Mouse (Mus musculus) CH12.LX (cell line): ENCODE measurements around the gene Vps33a. TPM values are rescaled to one million over a fixed set of nuclear protein-coding genes. Genes with fewer than 3 reads are reported as not detected.
A peak's percentile ranks its signal among the peaks of the same experiment; 100 is the strongest.

Experiments used
- DNase-seq: peaks from one replicate; pipeline ENCODE4 v3.0.0-alpha.2; 2013; ENCODE audit errors: extremely low read depth
- H3K27ac ChIP-seq: 2 replicates; pipeline ENCODE4 v1.5.1; 2012; ENCODE audit warnings: low read depth, mild to moderate bottlenecking, control low read depth, moderate library complexity; ENCODE audit not compliant: insufficient read depth
- H3K27me3 ChIP-seq: replicated peaks from 2 replicates; pipeline ENCODE3; 2012; ENCODE audit warnings: inconsistent platforms
- H3K36me3 ChIP-seq, 2 experiments: replicated peaks in 1 of 2; 2 replicates each; pipeline versions ENCODE3 to v1.6.1; 2012; ENCODE audit warnings: inconsistent platforms in 1 of 2, low read length in 1 of 2, mild to moderate bottlenecking in 1 of 2, mixed read lengths in 1 of 2, moderate library complexity in 1 of 2; ENCODE audit not compliant: control insufficient read depth in 1 of 2, insufficient read depth in 1 of 2
- H3K4me1 ChIP-seq, 2 experiments: 2 replicates each; pipeline ENCODE4 v1.6.1; 2012; ENCODE audit warnings: inconsistent platforms in 1 of 2, moderate library complexity in 1 of 2; ENCODE audit not compliant: insufficient read depth in 2 of 2, control insufficient read depth in 1 of 2
- H3K4me2 ChIP-seq: 2 replicates; pipeline ENCODE4 v1.6.1; 2012; ENCODE audit warnings: low read depth, mild to moderate bottlenecking, control low read depth; ENCODE audit not compliant: poor library complexity, insufficient read depth, severe bottlenecking
- H3K4me3 ChIP-seq, 3 experiments: fragments of 150-350 bp in 1 of 3; sonication (generic) in 1 of 3; replicated peaks in 1 of 3; 2 replicates each; pipeline versions ENCODE3 to v1.5.1; 2011 to 2012; ENCODE audit warnings: low read depth in 2 of 3, low read length in 2 of 3, mild to moderate bottlenecking in 2 of 3, moderate library complexity in 2 of 3, control low read depth in 1 of 3, improper control_type of control experiment in 1 of 3, inconsistent platforms in 1 of 3, mixed read lengths in 1 of 3; ENCODE audit not compliant: poor library complexity in 1 of 3
- H3K79me2 ChIP-seq: replicated peaks from 2 replicates; pipeline ENCODE4 v1.6.1; 2012; ENCODE audit warnings: mild to moderate bottlenecking, moderate library complexity; ENCODE audit not compliant: control insufficient read depth, poor library complexity, insufficient read depth, severe bottlenecking; ENCODE audit errors: extremely low read depth
- H3K9ac ChIP-seq: 2 replicates; pipeline ENCODE4 v1.6.1; 2012; ENCODE audit warnings: low read depth, mild to moderate bottlenecking, control low read depth, moderate library complexity; ENCODE audit not compliant: insufficient read depth
- H3K9me3 ChIP-seq: replicated peaks from 2 replicates; pipeline ENCODE3; 2012; ENCODE audit warnings: low read length, inconsistent platforms, mixed read lengths
- BHLHE40 ChIP-seq: IDR thresholded peaks from 2 replicates; pipeline ENCODE4 v1.6.1; 2011; ENCODE audit warnings: mild to moderate bottlenecking, low read depth, low read length, improper control_type of control experiment
- CHD1 ChIP-seq: IDR thresholded peaks from 2 replicates; pipeline ENCODE4 v1.6.1; 2012; ENCODE audit warnings: low read depth, low read length, improper control_type of control experiment, inconsistent platforms
- CHD2 ChIP-seq: IDR thresholded peaks from 2 replicates; pipeline ENCODE4 v1.6.1; 2011; ENCODE audit warnings: low read length, improper control_type of control experiment
- CTCF ChIP-seq, 2 experiments: IDR thresholded peaks in 1 of 2; conservative IDR thresholded peaks in 1 of 2; 2 replicates each; pipeline ENCODE4 v1.5.1; 2011 to 2012; ENCODE audit warnings: low read depth in 2 of 2, low read length in 2 of 2, improper control_type of control experiment in 1 of 2, inconsistent platforms in 1 of 2, mild to moderate bottlenecking in 1 of 2, moderate library complexity in 1 of 2
- E2F4 ChIP-seq: IDR thresholded peaks from 2 replicates; pipeline ENCODE4 v1.6.1; 2011; ENCODE audit warnings: low read depth, low read length, improper control_type of control experiment; ENCODE audit not compliant: insufficient replicate concordance
- ELF1 ChIP-seq: IDR thresholded peaks from 2 replicates; pipeline ENCODE4 v1.6.1; 2014; ENCODE audit warnings: low read depth, mild to moderate bottlenecking, inconsistent platforms, low read length, improper control_type of control experiment
- EP300 ChIP-seq: IDR thresholded peaks from 2 replicates; pipeline ENCODE4 v1.6.1; 2011; ENCODE audit warnings: low read length, improper control_type of control experiment
- ETS1 ChIP-seq: conservative IDR thresholded peaks from 2 replicates; pipeline ENCODE4 v1.6.1; 2012; ENCODE audit warnings: low read depth, mild to moderate bottlenecking, inconsistent platforms, low read length, improper control_type of control experiment, moderate library complexity
- GABPA ChIP-seq: IDR thresholded peaks from 2 replicates; pipeline ENCODE4 v1.6.1; 2012; ENCODE audit warnings: low read depth, low read length, improper control_type of control experiment, inconsistent platforms; ENCODE audit not compliant: insufficient replicate concordance
- HCFC1 ChIP-seq: IDR thresholded peaks from 2 replicates; pipeline ENCODE4 v1.6.1; 2012; ENCODE audit warnings: low read depth, mild to moderate bottlenecking, inconsistent platforms, low read length, improper control_type of control experiment
- IRF4 ChIP-seq: IDR thresholded peaks from 2 replicates; pipeline ENCODE4 v1.6.1; 2014; ENCODE audit warnings: low read depth, mild to moderate bottlenecking, inconsistent platforms, low read length, improper control_type of control experiment
- JUN ChIP-seq: IDR thresholded peaks from 2 replicates; pipeline ENCODE4 v1.6.1; 2011; ENCODE audit warnings: low read depth, mild to moderate bottlenecking, low read length, improper control_type of control experiment, moderate library complexity; ENCODE audit not compliant: insufficient read depth
- JUND ChIP-seq: conservative IDR thresholded peaks from 2 replicates; pipeline ENCODE4 v1.6.1; 2011; ENCODE audit warnings: low read depth, low read length, improper control_type of control experiment
- KAT2A ChIP-seq: IDR thresholded peaks from 2 replicates; pipeline ENCODE4 v1.6.1; 2012; ENCODE audit warnings: low read length, improper control_type of control experiment, inconsistent platforms; ENCODE audit not compliant: insufficient replicate concordance
- MAFK ChIP-seq: IDR thresholded peaks from 2 replicates; pipeline ENCODE4 v1.6.1; 2011; ENCODE audit warnings: low read length, improper control_type of control experiment; ENCODE audit not compliant: insufficient replicate concordance
- MAX ChIP-seq: IDR thresholded peaks from 2 replicates; pipeline ENCODE4 v1.6.1; 2011; ENCODE audit warnings: low read length, improper control_type of control experiment
- MAZ ChIP-seq: IDR thresholded peaks from 2 replicates; pipeline ENCODE4 v1.6.1; 2012; ENCODE audit warnings: low read depth, mild to moderate bottlenecking, inconsistent platforms, low read length, improper control_type of control experiment, moderate library complexity
- MEF2A ChIP-seq: IDR thresholded peaks from 2 replicates; pipeline ENCODE4 v1.6.1; 2014; ENCODE audit warnings: low read depth, mild to moderate bottlenecking, inconsistent platforms, low read length, improper control_type of control experiment, borderline replicate concordance
- MXI1 ChIP-seq: IDR thresholded peaks from 2 replicates; pipeline ENCODE4 v1.6.1; 2011; ENCODE audit warnings: mild to moderate bottlenecking, low read depth, low read length, improper control_type of control experiment
- MYC ChIP-seq: IDR thresholded peaks from 2 replicates; pipeline ENCODE4 v1.6.1; 2011; ENCODE audit warnings: low read depth, mild to moderate bottlenecking, improper control_type of control experiment, low read length
- NELFE ChIP-seq: IDR thresholded peaks from 2 replicates; pipeline ENCODE4 v1.6.1; 2011; ENCODE audit warnings: low read depth, low read length, improper control_type of control experiment
- NRF1 ChIP-seq: IDR thresholded peaks from 2 replicates; pipeline ENCODE4 v1.6.1; 2014; ENCODE audit warnings: low read depth, mild to moderate bottlenecking, inconsistent platforms, low read length, improper control_type of control experiment, moderate library complexity
- PAX5 ChIP-seq: IDR thresholded peaks from 2 replicates; pipeline ENCODE4 v1.6.1; 2012; ENCODE audit warnings: low read length, inconsistent platforms, mixed read lengths
- POLR2A ChIP-seq: IDR thresholded peaks from 2 replicates; pipeline ENCODE4 v1.6.1; 2011; ENCODE audit warnings: low read depth, mild to moderate bottlenecking, improper control_type of control experiment, low read length
- POLR2AphosphoS2 ChIP-seq: IDR thresholded peaks from 2 replicates; pipeline ENCODE4 v1.6.1; 2011; ENCODE audit warnings: low read depth, low read length, improper control_type of control experiment
- RAD21 ChIP-seq: IDR thresholded peaks from 2 replicates; pipeline ENCODE4 v1.6.1; 2011; ENCODE audit warnings: low read depth, mild to moderate bottlenecking, low read length, improper control_type of control experiment, moderate library complexity
- RCOR1 ChIP-seq: conservative IDR thresholded peaks from 2 replicates; pipeline ENCODE4 v1.6.1; 2012; ENCODE audit warnings: low read depth, mild to moderate bottlenecking, inconsistent platforms, low read length, improper control_type of control experiment
- SIN3A ChIP-seq: IDR thresholded peaks from 2 replicates; pipeline ENCODE4 v1.6.1; 2012; ENCODE audit warnings: low read length, improper control_type of control experiment, inconsistent platforms
- SMC3 ChIP-seq: IDR thresholded peaks from 2 replicates; pipeline ENCODE4 v1.6.1; 2011; ENCODE audit warnings: low read depth, low read length, improper control_type of control experiment
- TBP ChIP-seq: conservative IDR thresholded peaks from 2 replicates; pipeline ENCODE4 v1.6.1; 2011; ENCODE audit warnings: low read depth, low read length, improper control_type of control experiment
- TCF12 ChIP-seq: IDR thresholded peaks from 2 replicates; pipeline ENCODE4 v1.6.1; 2014; ENCODE audit warnings: low read depth, mild to moderate bottlenecking, inconsistent platforms, low read length, improper control_type of control experiment
- UBTF ChIP-seq: IDR thresholded peaks from 2 replicates; pipeline ENCODE4 v1.6.1; 2012; ENCODE audit warnings: low read depth, mild to moderate bottlenecking, inconsistent platforms, low read length, improper control_type of control experiment, moderate library complexity
- USF1 ChIP-seq: IDR thresholded peaks from 2 replicates; pipeline ENCODE4 v1.6.1; 2014; ENCODE audit warnings: low read depth, mild to moderate bottlenecking, inconsistent platforms, low read length, improper control_type of control experiment
- USF2 ChIP-seq: conservative IDR thresholded peaks from 2 replicates; pipeline ENCODE4 v1.6.1; 2011; ENCODE audit warnings: low read depth, low read length, improper control_type of control experiment
- ZC3H11A ChIP-seq: IDR thresholded peaks from 2 replicates; pipeline ENCODE4 v1.6.1; 2012; ENCODE audit warnings: low read depth, mild to moderate bottlenecking, inconsistent platforms, low read length, improper control_type of control experiment
- ZKSCAN1 ChIP-seq: IDR thresholded peaks from 2 replicates; pipeline ENCODE4 v1.6.1; 2012; ENCODE audit warnings: low read depth, inconsistent platforms, low read length, improper control_type of control experiment, borderline replicate concordance
- ZMIZ1 ChIP-seq: IDR thresholded peaks from 2 replicates; pipeline ENCODE4 v1.6.1; 2012; ENCODE audit warnings: low read depth, mild to moderate bottlenecking, inconsistent platforms, low read length, improper control_type of control experiment
- ZNF384 ChIP-seq: IDR thresholded peaks from 2 replicates; pipeline ENCODE4 v1.6.1; 2012; ENCODE audit warnings: low read depth, low read length, improper control_type of control experiment, inconsistent platforms
- dilution Hi-C: fragments of 300-500 bp; cut with MboI; formaldehyde crosslinking; loops from 2 replicates; pipeline ENCODE4 v1.14.3; 2020; ENCODE audit warnings: low sequenced_read_pairs; ENCODE audit not compliant: extremely low pct_unique_long_range_greater_than_20kb, extremely low pct_ligation_motif_present
- in situ Hi-C: fragments of 300-500 bp; cut with MboI; formaldehyde crosslinking; loops from 3 replicates; pipeline ENCODE4 v1.14.3; 2019; ENCODE audit warnings: low sequenced_read_pairs, low pct_ligation_motif_present, low pct_unique_long_range_greater_than_20kb, mixed read lengths
- polyA plus RNA-seq: library from polyadenylated mRNA; unstranded; fragments of >175 nt; gene quantifications from 2 replicates; pipeline ENCODE4 v1.2.1, GENCODE M21; 2012; ENCODE audit warnings: low read depth; ENCODE audit not compliant: insufficient read length
- total RNA-seq, 2 experiments: library from RNA; depleted of rRNA; stranded (reverse); fragments of 300-350 nt in 1 of 2; fragments of >200 nt in 1 of 2; gene quantifications; 2 replicates each; pipeline ENCODE4 v1.2.3; 2012 to 2014

Gene Vps33a
- total and polyA plus RNA-seq, 3 experiments, result 17.1 to 30.6 (median 21.0) TPM

DNA sequence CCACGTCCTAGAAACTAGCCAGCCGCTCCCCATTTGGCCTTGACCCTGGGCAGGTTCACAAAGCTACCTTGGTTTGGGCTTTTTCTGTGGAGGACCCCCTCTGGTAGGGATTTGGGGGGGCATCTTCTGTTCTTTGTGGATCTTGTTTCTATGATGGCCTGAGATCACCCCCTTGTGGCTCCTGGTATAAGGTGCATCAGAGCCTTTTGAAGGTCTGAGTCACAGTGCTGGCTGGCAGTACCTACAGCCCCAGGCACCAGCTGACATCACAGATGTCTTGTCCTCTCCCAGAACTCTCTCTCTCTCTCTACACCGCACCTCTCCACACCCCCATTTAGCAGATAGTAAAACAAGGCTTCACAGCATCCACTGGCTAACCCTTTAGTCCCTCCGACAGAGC, 73.1 kb downstream of the Vps33a start:
- H3K27ac ChIP-seq, result no peak overlapping the region
- DNase-seq, result peak; percentile 39
- H3K9ac ChIP-seq, result no peak overlapping the region

DNA sequence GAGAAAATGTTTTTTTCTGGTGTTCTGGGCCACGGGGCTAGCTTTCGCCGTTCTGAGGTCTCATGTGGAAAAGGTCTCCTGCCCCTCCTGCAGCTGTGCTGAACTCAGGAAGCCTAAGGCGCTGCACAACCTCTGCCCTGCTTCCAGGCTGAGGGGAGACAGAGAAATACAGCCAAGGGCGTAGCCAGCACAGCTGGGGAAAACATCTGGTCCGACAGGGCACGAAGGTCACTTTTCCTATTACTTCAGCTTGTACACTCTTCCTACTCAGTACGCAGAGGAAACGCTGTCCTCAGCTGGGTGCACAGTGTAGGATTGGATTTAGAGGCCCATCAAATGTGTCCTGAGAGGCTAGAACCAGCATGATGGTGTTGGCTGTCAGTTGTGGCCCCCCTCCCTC, 82.9 kb downstream of the Vps33a start:
- TF ChIP-seq JUND, result no peak
- TF ChIP-seq KAT2A, result no peak
- no peak for TF ChIP-seq USF2
- TF ChIP-seq ETS1, result no peak
- no peak for TF ChIP-seq EP300
- TF ChIP-seq ELF1, result no peak
- TF ChIP-seq NRF1, result no peak
- TF ChIP-seq TBP, result no peak
- TF ChIP-seq ZKSCAN1, result no peak
- TF ChIP-seq ZMIZ1, result no peak
- Histone ChIP-seq H3K79me2 (no peaks in the 10 kb centered on the region), H3K9ac (no peak overlapping the region), H3K27ac (no peak overlapping the region), H3K4me2 (no peak overlapping the region), H3K4me3 (no peak overlapping the region), H3K9me3 (no peaks in the 10 kb centered on the region), H3K36me3 (no peaks in the 10 kb centered on the region), H3K4me1 (peaks cover 8 to 15% of the 10 kb centered on the region in 2 experiments), H3K27me3 (no peaks in the 10 kb centered on the region)
- dilution Hi-C loops (no loop called here), in situ Hi-C loops (loop anchor here (10.0 kb wide), 1 partner anchor 105 kb away; no protein-coding TSS in a partner anchor)
- DNase-seq, result no peak

More for the DNA sequence above, 73.1 kb downstream of the Vps33a start:
- H3K4me3 ChIP-seq, result no peak overlapping the region
- H3K27me3 ChIP-seq, result peaks cover 7% of the 10 kb centered on the region
- TF ChIP-seq HCFC1, result no peak
- peak in 1 of 2 experiments; percentile 94; a peak in 2 of 4 replicates for TF ChIP-seq CTCF (conservative IDR thresholded peaks at IDR 0.05 in 1 of 2, IDR thresholded peaks at IDR 0.05 in 1 of 2; ENCODE audit: low read depth in 2 of 2, low read length in 2 of 2)
- no peak for TF ChIP-seq EP300
- TF ChIP-seq ZNF384, result no peak
- TF ChIP-seq RCOR1, result no peak
- TF ChIP-seq MEF2A, result no peak
- no peak for TF ChIP-seq MAZ
- no peak for TF ChIP-seq TCF12
- no peak for TF ChIP-seq E2F4
- no peak for TF ChIP-seq TBP
- no peak for TF ChIP-seq PAX5
- no peak for TF ChIP-seq JUN
- no peak for TF ChIP-seq ELF1
- TF ChIP-seq CHD1, result no peak
- no peak for TF ChIP-seq JUND
- peak; percentile 90 for TF ChIP-seq RAD21
- no peak for TF ChIP-seq BHLHE40
- no peak for TF ChIP-seq USF1
- peak; percentile 16; the same call in 1 of the 2 replicates for TF ChIP-seq NELFE
- TF ChIP-seq MYC, result no peak
- TF ChIP-seq IRF4, result no peak
- no peak for TF ChIP-seq ZMIZ1
- TF ChIP-seq USF2, result no peak
- TF ChIP-seq ZC3H11A, result peak; percentile 73
- TF ChIP-seq POLR2AphosphoS2, result no peak
- TF ChIP-seq ETS1, result no peak
- TF ChIP-seq POLR2A, result no peak
- no peak for TF ChIP-seq GABPA
- no peak for TF ChIP-seq UBTF
- TF ChIP-seq CHD2, result no peak
- TF ChIP-seq NRF1, result no peak
- no peak for TF ChIP-seq MAX
- no peak for TF ChIP-seq MXI1
- TF ChIP-seq MAFK, result no peak
- TF ChIP-seq ZKSCAN1, result no peak
- TF ChIP-seq SMC3, result peak; percentile 90
- no peak for TF ChIP-seq SIN3A
- TF ChIP-seq, all 38 proteins: peak for 5
- H3K4me1 ChIP-seq, result peaks cover 13 to 22% of the 10 kb centered on the region in 2 experiments
- H3K79me2 ChIP-seq, result no peaks in the 10 kb centered on the region
- in situ Hi-C loops (loop anchor here (5.0 to 10.0 kb wide), 2 partner anchors 57 to 115 kb away; no protein-coding TSS in a partner anchor), dilution Hi-C loops (no loop called here)
- H3K9me3 ChIP-seq, result no peaks in the 10 kb centered on the region
- H3K36me3 ChIP-seq, result no peaks in the 10 kb centered on the region
- no peak overlapping the region for H3K4me2 ChIP-seq
